Mouse (Mus musculus): Measurements from ENCODE around the gene Zmynd15. TPM values are rescaled to one million over a fixed set of nuclear protein-coding genes. Genes with fewer than 3 reads are reported as not detected.
"Not testable (repeated sequence)": the region's sequence is repeated elsewhere in the genome, so short reads cannot be mapped to it uniquely, and the experiment has no call there.

Zmynd15 gene
- polyA plus RNA-seq, 1 experiment from 2014 or later = 0.14 TPM

DNA sequence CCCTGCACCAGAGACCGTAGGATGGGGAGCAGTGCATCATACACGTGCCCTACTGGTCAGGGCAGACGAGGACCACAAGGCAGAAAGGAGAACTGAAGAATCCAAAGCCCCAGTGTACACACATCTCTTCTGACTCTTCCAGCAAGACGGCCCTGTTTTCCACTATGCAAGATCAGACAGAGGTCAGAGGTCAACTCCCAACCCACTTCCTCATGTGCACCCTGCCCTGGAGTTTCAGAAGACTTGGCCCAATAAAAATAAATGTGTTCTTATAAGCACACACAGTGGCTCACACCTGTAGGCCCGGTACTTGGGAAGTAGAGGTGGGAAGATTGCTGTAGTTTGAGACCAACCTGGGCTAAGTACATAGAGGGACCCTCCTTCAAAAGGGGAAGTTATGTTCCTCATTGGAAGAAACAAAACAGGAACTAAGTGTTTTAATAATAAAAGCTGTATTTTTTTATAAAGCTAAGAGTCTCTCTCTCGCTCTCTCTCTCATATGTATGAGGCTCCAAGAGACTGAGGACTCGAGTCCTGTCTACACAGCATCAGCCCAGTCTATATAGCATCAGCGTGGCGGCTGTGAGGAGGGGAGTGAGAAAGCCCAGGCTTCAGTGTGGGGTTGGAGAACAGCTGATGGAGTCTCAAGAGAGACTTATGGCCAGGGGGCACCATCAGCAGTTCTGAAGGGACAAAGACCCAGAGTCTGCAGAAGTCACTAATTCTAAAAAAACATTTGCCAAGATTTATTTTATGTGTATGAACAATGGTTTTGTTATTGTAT is 5.8 kb upstream of the Zmynd15 start:
- whole genome bisulfite sequencing = 91% methylated on average over 9 of the region's 9 CpGs
- no peak overlapping the region for H3K27ac ChIP-seq
- H3K27me3 ChIP-seq (ENCODE audit: poor library complexity, severe bottlenecking) = peaks cover 10% of the 10 kb centered on the region
- H3K4me3 ChIP-seq = no peak overlapping the region
- no peak for DNase-seq (ENCODE audit: extremely low spot score, low spot score)
- H3K36me3 ChIP-seq (replicated peaks) = peaks cover 19% of the 10 kb centered on the region
- H3K4me1 ChIP-seq = peaks cover 28% of the 10 kb centered on the region
- no peaks in the 10 kb centered on the region for H3K9me3 ChIP-seq

DNA sequence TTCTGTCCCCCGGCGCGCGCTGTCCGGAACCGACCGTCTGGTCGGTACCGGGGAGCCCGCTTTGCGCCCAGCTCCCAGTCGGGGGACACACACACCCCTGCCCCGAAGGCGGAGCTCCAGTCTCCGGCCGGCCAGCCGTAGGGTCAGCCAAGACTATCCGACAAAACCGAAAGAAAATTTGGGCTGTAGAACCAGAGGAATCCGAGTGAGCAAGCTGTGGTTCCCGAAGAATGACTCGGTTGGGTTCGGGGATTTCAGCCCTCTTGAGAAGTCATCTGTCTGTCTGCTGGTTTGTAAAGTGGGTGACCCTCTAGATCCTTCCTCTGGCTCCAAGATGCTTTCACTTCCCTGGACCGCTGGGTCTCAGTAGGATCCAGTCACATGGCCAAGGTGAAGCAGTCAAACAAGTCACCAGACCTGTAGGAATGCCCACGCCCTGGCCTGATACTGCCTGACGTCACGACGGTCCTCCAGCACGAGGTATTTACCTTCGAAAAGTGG is 418 bp downstream of the Zmynd15 start, which contains the start of gene Cxcl16:
TSS of gene Cxcl16 (minus strand) at position 384 of the 501 bp plus-strand sequence.
- no peaks in the 10 kb centered on the region for H3K9me3 ChIP-seq
- H3K4me1 ChIP-seq = peaks cover 17% of the 10 kb centered on the region
- WGBS = 4% methylated on average over 30 of the region's 30 CpGs
- peak within 1 kb of the TSS; percentile 59 for H3K4me3 ChIP-seq
- peaks cover 68% of the 10 kb centered on the region for H3K27me3 ChIP-seq (ENCODE audit: poor library complexity, severe bottlenecking)
- no peak for DNase-seq (ENCODE audit: extremely low spot score, low spot score)
- H3K36me3 ChIP-seq (replicated peaks) = peaks cover 6% of the 10 kb centered on the region
- H3K27ac ChIP-seq = 0 out of 2 replicates have a peak within 1 kb of the TSS, but pooled peaks have one; percentile 48

- DNase-seq (ENCODE audit: extremely low spot score, low spot score) = no peak
- Histone ChIP-seq H3K27me3 (ENCODE audit: poor library complexity, severe bottlenecking) (peaks cover 81% of the 10 kb centered on the region), H3K4me3 (no peak overlapping the region), H3K9me3 (no peaks in the 10 kb centered on the region), H3K27ac (no peak overlapping the region), H3K4me1 (peaks cover 23% of the 10 kb centered on the region), H3K36me3 (replicated peaks) (no peaks in the 10 kb centered on the region)
- WGBS = 79% methylated on average over 5 of the region's 5 CpGs
These were observed 4.7 kb downstream of the Zmynd15 start for GRCm38 (mm10) chr11:70463970-70464369.

DNA sequence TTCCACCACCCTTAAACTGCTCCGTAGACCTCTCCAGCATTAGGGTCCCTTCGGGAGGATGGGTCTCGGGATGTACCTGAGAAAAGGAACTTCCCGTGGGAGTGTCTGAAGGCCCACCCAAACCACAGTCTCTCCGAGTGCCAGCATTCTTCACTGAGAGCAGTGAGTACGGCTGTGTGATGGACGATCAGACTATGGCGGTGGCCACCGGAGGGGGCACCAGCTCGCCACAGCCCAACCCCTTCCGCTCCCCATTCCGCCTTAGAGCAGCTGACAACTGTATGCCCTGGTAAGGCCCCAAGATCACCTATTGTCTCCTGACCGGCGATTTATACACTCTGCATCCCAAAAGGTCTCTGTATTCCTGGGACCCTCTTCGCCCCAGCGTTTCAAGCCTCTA is 6.0 kb downstream of the Zmynd15 start:
- Histone ChIP-seq H3K9me3 (no peaks in the 10 kb centered on the region), H3K4me3 (peak overlapping the region; percentile 36), H3K27me3 (ENCODE audit: poor library complexity, severe bottlenecking) (peaks cover 69% of the 10 kb centered on the region), H3K36me3 (replicated peaks) (no peaks in the 10 kb centered on the region), H3K4me1 (peaks cover 13% of the 10 kb centered on the region), H3K27ac (peak overlapping the region; percentile 58; the same call in 1 of the 2 replicates)
- DNase-seq (ENCODE audit: extremely low spot score, low spot score) = no peak
- 20% methylated on average over 16 of the region's 16 CpGs for WGBS

DNA sequence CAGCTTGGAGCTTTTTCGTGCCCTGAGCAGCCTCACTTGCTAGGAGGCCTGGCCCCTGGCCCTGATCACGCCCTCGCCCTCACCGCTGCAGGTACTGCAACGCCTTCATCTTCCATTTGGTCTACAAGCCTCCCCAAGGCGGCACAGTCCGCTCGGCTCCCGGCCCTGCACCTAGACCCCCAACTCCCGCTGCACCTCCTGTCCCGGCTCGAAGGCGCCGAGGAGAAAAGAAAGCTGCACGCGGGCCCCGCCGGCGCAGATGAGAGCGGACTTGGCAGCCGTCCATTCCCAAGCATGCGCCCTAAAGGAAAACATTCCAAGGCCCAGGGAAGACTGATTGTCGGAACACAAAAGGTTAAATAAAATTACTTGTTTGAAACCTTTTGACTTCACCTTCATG is 6.6 kb downstream of the Zmynd15 start:
- Histone ChIP-seq H3K4me1 (peaks cover 13% of the 10 kb centered on the region), H3K27ac (peak overlapping the region; percentile 46; the same call in 1 of the 2 replicates), H3K27me3 (ENCODE audit: poor library complexity, severe bottlenecking) (peaks cover 63% of the 10 kb centered on the region), H3K9me3 (no peaks in the 10 kb centered on the region), H3K36me3 (replicated peaks) (no peaks in the 10 kb centered on the region), H3K4me3 (peak overlapping the region; percentile 36)
- WGBS = 12% methylated on average over 23 of the region's 23 CpGs
- DNase-seq (ENCODE audit: extremely low spot score, low spot score) = no peak

DNA sequence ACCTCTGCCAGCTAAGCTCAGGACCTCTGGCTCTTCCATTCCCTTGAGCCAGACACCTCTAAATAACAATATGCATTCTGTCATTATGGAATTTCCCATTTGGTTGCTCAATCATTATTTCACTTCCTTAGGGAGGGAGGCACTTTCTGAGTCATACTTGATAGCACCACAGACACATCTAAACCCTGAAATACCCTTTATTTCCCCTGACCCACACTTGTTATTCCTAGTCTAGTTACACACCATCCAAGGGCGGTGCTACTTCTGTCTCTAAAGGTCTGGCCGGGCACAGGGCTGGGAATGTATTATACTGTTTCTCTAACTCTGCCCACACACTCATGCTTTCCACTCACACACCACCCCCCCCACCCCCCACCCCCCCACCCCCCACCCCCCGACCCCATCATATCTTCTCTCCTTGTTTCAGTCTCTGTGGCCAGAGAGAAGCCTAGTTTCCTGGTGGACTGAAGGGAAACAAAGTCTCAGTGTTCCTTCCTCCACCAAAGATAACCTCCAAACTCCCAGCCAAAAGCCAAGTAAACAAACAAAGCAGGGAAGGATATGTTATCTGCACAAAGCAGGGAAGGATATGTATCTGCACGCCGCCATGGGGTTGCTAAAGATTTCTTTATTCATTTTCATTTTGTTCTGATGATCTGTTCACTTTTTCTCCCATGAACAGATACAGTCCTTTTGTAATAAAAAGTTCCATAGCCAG is 8.8 kb downstream of the Zmynd15 start:
- H3K4me1 ChIP-seq = peaks cover 13% of the 10 kb centered on the region
- H3K36me3 ChIP-seq (replicated peaks) = no peaks in the 10 kb centered on the region
- no peaks in the 10 kb centered on the region for H3K9me3 ChIP-seq
- no peak for DNase-seq (ENCODE audit: extremely low spot score, low spot score)
- H3K27ac ChIP-seq = no peak overlapping the region
- 84% methylated on average over 5 of the region's 5 CpGs for WGBS
- H3K4me3 ChIP-seq = no peak overlapping the region
- H3K27me3 ChIP-seq (ENCODE audit: poor library complexity, severe bottlenecking) = peaks cover 44% of the 10 kb centered on the region

GRCm38 (mm10) chr11:70469764-70470163 is 10.5 kb downstream of the Zmynd15 start:
- H3K4me3 ChIP-seq = no peak overlapping the region
- H3K9me3 ChIP-seq = no peaks in the 10 kb centered on the region
- no peak overlapping the region for H3K27ac ChIP-seq
- no peak for DNase-seq (ENCODE audit: extremely low spot score, low spot score)
- H3K27me3 ChIP-seq (ENCODE audit: poor library complexity, severe bottlenecking) = peaks cover 28% of the 10 kb centered on the region
- H3K36me3 ChIP-seq (replicated peaks) = no peaks in the 10 kb centered on the region
- WGBS = 91% methylated on average over 3 of the region's 3 CpGs
- peaks cover 13% of the 10 kb centered on the region for H3K4me1 ChIP-seq

DNA sequence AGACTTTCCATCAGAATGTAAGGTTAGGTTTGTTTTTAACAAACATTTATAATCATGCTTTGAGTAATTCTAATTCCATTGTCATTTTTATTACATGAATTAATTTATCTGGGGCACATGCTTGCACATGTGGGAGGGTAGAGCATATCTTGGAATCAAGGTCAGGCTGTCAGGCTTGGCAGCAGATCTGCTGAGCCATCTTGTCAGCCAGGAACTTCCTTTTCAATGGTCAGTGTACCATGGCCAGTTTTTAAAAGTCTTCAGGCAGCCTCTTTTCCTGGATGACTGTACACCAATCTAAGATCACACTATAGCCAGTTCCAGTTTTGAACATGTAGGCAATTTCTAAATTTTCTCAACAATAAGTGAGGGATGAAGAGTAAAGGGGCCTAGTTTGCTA is 13.5 kb downstream of the Zmynd15 start:
- Histone ChIP-seq H3K4me1 (no peaks in the 10 kb centered on the region), H3K27me3 (ENCODE audit: poor library complexity, severe bottlenecking) (no peaks in the 10 kb centered on the region), H3K27ac (no peak overlapping the region), H3K9me3 (no peaks in the 10 kb centered on the region), H3K4me3 (no peak overlapping the region), H3K36me3 (replicated peaks) (no peaks in the 10 kb centered on the region)
- DNase-seq (ENCODE audit: extremely low spot score, low spot score) = no peak

DNA sequence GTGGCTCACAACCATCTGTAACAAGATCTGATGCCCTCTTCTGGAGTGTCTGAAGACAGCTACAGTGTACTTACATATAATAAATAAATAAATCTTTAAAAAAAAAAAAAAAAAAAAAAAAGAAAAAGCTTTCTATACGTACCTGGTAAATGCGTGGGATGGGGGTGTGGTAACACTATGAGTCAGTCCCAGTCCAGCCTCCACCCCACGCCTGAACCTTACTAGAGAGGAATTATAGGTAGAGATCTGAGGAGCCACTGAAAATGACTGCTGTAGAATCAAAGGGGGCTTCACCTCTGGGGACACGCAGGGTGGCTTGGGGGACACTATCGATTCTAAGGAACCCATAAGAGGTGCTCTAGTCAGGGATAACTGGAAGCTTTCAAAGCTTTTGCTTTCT is 14.1 kb downstream of the Zmynd15 start:
- not testable (repeated sequence) for H3K9me3 ChIP-seq; H3K27ac ChIP-seq; H3K36me3 ChIP-seq (replicated peaks); DNase-seq (ENCODE audit: extremely low spot score, low spot score); H3K4me1 ChIP-seq; H3K4me3 ChIP-seq; H3K27me3 ChIP-seq (ENCODE audit: poor library complexity, severe bottlenecking)
- 90% methylated on average over 5 of the region's 5 CpGs for WGBS

- WGBS = 88% methylated on average over 12 of the region's 12 CpGs
- no peaks in the 10 kb centered on the region for H3K4me1 ChIP-seq
- DNase-seq (ENCODE audit: extremely low spot score, low spot score) = no peak
- no peaks in the 10 kb centered on the region for H3K36me3 ChIP-seq (replicated peaks)
- no peak overlapping the region for H3K27ac ChIP-seq
- no peaks in the 10 kb centered on the region for H3K27me3 ChIP-seq (ENCODE audit: poor library complexity, severe bottlenecking)
- H3K9me3 ChIP-seq = no peaks in the 10 kb centered on the region
- H3K4me3 ChIP-seq = no peak overlapping the region
These were observed 15.8 kb downstream of the Zmynd15 start for GRCm38 (mm10) chr11:70474872-70475534.

- 69% methylated on average over 2 of the region's 2 CpGs for WGBS
- Histone ChIP-seq H3K4me1 (no peaks in the 10 kb centered on the region), H3K4me3 (no peak overlapping the region), H3K9me3 (no peaks in the 10 kb centered on the region), H3K36me3 (replicated peaks) (no peaks in the 10 kb centered on the region), H3K27me3 (ENCODE audit: poor library complexity, severe bottlenecking) (no peaks in the 10 kb centered on the region), H3K27ac (no peak overlapping the region)
- no peak for DNase-seq (ENCODE audit: extremely low spot score, low spot score)
These were observed 26.3 kb downstream of the Zmynd15 start for GRCm38 (mm10) chr11:70485498-70485897.

GRCm38 (mm10) chr11:70487816-70488215 is 28.6 kb downstream of the Zmynd15 start:
- 70% methylated on average over 4 of the region's 4 CpGs for WGBS
- no peak overlapping the region for H3K4me3 ChIP-seq

More at GRCm38 (mm10) chr11:70487816-70488215, 28.6 kb downstream of the Zmynd15 start:
- no peak for DNase-seq (ENCODE audit: extremely low spot score, low spot score)
- Histone ChIP-seq H3K9me3 (peaks cover 5% of the 10 kb centered on the region), H3K27ac (no peak overlapping the region), H3K4me1 (no peaks in the 10 kb centered on the region), H3K36me3 (replicated peaks) (no peaks in the 10 kb centered on the region), H3K27me3 (ENCODE audit: poor library complexity, severe bottlenecking) (no peaks in the 10 kb centered on the region)

All from forebrain, embryonic 10.5 days (tissue).